Mouse (Mus musculus) layer of hippocampus, adult 8-10 months (tissue): Measurements from ENCODE around the gene Btbd9. TPM values are rescaled to one million over a fixed set of nuclear protein-coding genes. Genes with fewer than 3 reads are reported as not detected.

Experiments used
- DNase-seq, 2 experiments: peaks; one replicate each; pipeline ENCODE4 v3.0.0; 2022; ENCODE audit warnings: low spot score in 2 of 2
- total RNA-seq, 4 experiments: library from RNA; stranded (reverse); gene quantifications; 2 replicates each; pipeline ENCODE4 v1.2.4; 2022

Btbd9 gene
- total RNA-seq, 4 experiments from 2014 or later = 133 to 171 (median 150) TPM

DNA sequence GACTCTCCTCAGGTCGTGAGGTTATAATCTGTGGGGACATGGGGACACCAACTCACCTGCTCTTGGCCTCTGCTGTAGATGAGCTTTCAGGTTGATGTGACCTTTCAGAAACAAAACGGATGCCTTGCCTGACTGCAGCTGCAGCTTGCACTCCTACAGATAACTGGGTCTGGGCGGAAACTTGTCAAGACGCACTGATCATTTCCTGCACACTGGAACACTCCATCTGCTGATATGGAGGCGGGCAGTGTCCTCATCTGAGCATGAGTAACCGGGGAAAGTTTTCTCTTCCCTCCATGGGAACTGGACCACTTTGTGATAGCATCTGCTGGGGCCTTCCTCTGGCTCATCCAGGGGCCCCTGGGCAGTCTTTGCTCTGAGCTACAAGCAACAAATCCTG lies 361.9 kb downstream of the Btbd9 start:
- peak; percentile 78 for DNase-seq

DNA sequence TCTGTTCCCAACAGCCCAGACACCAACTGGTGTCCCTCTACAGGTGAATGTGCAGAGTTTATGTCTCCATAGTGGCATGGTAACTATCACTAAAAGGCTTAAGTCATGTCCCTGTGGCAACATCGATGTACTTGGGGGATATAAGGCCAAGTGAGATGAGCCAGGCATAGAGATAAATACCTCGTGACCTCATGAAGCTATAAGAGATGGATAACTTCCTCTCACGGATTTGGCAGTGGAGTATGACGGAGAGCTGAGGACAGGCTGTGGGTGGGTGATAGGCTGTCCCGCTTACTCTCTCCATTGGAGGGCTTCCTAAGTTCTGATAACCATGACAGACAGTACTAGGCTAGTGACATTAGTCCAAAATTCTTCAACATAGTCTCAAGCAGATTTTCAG lies 362.9 kb downstream of the Btbd9 start:
- DNase-seq = no peak

DNA sequence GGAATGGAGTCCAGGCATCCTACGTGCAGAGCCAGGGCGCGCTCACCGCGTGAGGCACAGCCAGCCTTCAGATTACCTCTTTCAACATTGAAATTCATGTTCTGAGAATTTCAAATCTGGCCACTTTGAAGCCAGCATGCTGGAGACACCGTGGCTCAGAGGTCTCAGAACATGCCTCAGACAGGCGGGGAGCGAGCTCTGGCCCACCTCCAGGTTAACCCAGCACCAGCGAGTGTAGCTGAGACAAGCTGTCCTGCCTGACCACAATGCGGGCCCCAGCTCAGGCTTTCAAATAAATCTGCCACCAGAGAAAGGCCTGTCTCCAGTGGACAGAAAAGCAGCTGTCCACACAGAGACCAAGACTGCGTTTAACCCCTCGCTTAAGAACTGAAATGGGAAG lies 363.6 kb downstream of the Btbd9 start:
- no peak for DNase-seq

DNA sequence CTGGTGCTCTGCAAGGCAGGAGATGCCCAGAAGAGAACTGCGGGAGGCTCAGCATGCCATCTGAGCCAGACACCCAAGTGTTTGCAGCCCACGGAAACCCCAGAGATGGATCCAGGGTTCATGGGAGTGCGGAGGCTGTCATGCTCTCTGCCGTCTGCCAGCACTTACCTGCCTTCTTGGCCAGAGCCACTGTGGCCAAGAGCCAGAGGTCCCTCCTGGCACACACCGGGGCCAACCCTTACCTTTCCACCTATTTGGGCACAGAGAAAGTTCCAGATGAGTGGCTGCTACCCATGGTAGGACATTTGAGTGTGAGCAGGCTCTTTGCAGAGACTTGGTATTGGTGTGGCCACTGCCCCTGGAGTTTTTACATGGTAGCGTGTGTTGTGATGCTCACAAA lies 365.4 kb downstream of the Btbd9 start:
- no peak for DNase-seq

DNA sequence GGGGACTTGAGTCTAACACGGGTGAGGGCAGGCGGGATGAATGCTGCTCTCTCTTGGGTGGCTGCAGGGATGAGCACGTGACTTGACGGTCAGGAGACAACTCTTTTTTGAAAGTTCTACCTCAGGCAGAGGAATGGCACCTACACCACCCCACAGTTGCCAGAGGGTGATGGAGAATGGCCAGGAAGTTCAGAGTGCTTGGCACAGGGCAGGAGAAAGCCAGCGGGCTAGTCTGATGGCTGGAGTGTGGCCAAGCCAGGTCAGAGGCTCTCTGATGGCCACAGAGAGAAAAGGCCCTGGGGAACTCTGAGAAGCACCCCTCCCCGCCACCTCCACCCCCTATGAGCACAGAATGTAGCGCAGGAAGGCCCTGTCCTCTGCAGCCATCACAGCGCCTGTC lies 366.0 kb downstream of the Btbd9 start:
- no peak for DNase-seq

DNA sequence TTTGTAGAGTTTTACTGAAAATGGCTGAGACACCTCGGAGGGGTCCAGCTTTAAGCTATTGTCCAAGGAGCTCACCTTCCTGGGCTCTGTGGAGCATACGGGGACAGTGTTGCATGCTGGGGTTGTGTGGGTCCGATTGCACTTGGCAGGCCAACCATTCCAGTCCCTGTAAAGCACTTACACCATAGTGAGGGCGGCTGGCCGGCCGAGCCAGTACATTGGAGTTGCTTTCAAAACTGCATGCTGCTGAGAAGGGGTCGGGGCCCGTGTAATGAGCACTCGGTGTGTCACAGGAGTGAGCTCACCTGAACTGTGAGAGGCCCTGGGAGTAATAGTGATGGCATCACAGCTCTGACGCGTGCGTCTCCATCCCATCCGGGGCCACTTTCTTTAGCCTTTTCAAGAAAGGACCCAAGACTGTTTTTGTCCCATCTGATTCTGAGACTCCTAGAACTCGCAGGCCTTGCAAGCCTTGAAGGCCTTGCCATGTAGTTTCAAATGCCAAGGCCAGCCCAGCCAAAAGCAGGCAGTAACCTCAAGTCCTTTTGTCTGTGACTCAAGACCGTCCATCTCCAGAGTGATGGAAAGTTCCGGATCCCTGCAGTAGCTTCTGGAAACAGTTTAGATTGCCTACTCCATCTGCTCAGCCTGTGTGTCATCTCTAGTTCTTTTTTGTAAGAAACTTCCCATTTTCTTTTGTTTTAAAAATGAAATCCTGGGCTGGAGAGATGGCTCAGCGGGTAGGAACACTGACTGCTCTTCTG lies 371.0 kb downstream of the Btbd9 start:
- DNase-seq = no peak

DNA sequence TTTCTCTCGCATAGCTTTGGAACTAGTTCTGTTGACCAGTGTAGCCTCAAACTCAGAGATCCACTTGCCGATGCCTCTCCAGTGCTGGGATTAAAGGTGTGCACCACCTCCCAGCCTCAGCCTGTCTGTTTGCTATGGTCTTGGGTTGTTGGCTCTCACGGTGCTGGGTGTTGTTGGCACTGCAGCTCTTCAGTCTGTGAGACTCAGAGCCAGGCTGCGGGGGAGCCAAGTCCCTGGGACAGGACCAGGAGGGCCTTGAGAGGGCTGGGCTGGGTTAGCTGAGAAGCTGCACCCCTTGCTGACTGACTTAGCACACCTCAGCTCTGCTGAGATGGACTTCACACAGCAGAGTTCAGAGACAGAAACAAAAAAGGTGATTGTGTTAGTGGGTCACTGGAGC lies 376.0 kb downstream of the Btbd9 start:
- DNase-seq = no peak

DNA sequence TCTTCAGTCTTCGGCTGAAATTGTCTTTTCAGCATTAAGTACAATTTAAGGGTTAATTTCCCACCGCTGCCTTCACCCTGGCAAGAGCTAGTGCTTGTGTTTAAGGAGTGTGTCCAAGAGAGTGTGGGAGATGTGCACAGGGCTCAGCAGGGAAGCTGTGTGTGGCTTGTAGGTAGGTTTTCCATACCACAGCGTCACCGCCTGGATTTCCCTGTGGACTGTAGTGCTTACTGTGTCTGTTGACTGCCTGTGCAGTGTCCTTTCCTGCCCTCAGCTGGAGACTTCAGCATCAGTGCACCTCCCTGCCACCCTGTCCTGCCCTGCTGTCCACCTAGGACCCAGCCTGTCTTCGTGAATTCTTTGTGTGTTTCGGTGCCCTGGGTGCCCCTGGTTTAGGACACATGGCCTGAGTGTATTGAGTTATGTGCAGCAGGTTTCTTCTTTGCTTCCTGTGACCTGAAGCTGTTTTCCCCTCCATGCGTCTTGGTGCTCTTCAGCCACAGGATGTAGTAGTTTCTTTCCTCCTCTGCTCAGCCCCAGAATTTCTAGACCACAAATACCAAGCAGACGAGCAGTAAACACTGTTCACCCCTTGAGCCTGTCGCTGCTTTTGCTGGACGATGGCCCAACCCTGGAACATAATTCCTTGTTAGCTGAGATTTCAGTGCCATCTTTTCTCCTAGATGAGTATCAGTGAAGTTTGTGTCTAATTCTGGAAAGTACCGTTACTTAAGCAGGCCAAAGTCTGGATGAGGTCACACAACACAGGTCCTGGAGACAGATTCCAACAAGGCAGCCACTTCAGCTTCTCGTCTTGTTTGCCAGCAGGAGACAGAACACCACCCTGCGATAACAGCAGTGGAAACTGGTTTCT lies 376.7 kb downstream of the Btbd9 start:
- DNase-seq = no peak

DNA sequence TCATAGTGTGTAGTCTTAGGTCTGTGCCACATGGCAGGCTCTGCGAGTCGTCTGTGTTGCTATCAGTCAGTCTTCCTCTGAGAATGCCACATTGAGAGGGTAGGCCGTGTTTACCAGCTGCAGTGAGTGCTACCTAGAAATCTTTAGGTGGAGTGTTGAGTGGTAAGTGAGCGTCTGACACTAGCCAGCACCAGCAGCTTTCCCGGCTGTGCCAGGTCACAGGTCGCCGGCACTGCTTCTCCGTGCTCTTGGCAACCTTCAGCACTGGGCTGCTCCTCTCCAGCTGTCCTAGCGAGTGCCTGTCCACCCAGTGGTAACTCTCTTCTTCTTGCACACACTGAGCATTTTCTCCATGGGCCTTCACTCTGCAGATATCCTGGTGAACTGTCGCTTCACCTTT lies 377.9 kb downstream of the Btbd9 start:
- no peak for DNase-seq

DNA sequence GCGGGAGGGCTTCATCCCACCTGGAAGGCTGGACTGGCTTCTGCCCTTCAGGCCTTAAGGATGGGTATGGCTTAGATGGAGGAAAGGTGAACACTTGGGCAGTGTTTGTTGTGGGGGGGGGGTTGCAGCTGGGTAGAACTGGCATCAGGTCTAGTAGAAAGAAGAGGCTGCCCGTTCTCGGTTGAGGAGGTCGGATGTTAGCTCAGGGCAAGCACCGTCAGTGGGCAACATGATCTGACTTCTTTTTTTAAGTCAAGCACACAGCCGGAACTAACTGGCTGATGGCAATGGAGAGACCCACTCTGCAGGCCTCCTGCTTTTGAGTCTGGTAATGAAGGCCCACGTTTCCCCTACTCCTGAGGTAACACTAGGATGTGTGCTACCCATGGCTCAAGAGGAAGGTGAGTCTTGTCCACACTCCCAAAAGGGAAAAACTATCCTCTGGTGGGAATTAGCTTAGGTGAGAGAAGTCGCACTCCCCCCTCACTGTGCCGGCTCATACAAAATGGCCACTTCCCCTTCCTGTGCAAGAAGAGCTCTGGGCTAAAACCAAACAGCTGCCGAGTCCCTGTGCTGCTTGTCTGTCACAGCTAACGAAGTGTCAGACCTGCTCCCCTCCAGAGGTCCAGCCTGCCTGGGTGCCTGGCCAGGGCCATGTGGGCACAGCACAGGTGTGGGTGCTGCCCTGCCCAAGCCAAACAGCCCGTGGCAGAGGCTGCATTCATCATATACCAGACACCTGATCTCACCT lies 378.8 kb downstream of the Btbd9 start:
- peak in 1 of 2 experiments; percentile 2 for DNase-seq

DNA sequence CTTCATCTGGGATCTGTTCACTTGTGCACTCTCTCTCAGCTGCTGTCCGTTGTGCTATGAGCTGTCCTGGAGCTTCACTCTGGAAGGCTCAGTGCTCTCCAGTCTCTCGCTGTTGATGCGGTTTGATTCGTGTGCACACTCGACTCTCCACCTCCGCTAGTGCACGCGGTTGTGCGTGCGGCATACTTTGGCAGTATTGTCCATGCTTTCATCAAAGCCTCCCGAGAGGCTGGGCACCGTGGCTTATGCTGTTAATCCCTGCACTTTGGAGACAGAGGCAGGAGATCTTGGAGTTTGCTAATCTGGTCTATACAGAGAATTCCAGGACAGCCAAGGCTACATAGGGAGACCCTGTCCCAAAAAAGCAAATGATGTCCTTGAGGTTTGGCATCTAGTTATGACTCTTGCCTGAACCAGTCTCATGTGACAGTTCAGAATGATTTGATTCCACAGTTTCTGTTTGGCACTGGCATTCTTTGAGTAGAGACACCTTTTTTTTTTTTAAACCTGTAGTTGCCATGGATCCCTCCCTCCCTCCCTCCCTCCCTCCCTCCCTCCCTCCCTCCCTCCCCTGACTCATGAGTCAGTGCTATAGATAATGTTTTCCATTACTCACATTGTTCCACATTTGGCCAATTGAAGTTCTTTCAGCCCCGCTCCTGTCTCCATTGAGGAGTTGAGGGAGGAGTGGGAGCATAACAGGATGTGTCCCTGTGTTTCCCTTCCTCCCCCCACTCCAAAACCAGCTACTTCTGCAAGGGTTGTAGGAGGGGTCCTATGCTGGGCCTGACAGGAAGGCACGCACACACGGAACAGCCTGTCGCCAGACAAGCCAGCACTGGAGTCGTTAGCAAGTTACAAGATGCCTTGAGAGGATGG lies 379.6 kb downstream of the Btbd9 start:
- DNase-seq = peak in 1 of 2 experiments; percentile 18

DNA sequence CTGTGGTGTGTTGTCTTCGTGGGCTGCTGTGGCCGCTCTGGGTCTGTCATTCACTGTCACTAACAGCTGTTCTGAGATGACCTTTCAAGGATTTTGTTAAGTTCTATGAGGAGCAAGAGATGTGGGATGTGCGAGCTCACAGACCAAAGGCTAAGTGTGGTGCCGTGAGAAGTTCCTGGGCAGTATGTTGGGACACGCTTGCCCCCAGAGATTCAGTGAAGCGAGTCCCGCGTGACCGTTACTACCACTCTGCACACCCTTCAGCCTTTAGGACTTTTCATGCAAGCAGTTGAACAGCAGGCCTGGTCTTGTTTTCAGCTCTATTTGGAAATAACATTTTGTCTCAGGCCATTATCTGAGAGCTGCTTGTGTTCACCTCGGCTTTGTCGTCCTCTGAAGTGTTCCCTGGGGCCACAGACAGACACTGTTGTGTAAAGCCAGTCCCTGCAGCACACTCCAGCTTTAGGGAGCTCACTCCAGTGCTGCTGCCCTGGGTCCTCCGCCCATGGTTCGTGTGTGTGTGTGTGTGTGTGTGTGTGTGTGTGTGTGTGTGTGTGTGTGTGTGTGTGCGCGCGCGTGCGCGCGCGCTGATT lies 380.6 kb downstream of the Btbd9 start:
- peak in 1 of 2 experiments; percentile 7 for DNase-seq

DNA sequence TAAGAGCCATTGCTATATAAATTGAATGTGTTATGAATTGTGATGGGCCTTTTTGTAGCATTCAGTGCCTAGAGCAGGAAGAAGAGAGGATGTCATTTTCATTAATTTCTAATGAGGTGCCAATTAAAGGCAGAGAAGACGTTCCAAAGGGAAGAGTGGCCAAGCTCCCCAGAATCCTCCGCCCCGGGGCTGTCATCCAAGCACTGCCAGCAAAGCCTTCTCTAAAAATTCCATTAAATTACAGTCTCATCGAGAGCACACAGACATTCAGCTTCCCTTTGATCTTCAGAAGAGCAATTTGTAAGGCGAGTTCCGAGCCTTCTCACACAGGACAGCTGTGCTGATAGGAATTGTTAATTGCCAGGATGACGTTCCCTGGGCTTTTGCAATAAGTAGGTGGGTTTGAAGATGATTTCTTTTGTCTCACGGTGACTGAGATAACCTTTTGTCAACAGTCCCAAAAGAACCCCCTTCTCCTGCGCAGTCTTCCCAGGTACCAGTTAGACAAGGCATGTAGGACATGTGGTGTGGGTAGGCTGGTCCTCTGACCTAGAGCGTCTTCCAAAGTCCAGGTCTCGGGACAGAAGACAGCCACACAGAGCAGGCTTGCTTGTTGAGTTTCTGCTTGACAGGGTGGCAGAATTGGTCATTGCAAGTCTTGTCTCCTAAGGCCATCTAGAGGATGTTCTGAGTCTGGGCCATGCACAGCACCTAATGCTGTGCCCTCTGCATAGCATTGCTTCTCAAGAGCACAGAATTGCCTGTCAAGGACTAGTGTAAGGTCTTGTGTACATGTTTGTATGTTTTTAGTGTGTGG lies 381.5 kb downstream of the Btbd9 start:
- peak; percentile 11 to 23 for DNase-seq

DNA sequence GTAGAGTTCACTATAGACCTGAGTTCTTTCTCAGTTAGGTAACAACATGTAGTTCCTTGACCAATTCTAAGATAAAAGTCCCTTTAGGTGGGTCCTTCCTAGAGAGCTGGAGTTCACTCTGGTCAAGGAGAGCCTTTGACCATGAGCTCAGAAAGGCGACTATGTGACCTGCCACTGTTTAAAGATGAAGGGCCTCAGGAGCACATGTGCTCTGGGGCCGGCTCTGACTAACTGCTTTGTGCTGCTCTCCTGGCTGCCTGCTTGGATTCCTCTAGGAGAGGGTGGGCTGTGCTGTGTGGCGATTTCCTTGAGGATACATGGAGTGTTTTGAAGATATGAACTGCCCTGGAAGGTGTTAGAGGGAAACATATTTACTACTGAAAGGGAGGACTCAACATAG lies 382.2 kb downstream of the Btbd9 start:
- DNase-seq = peak; percentile 6 to 8

DNA sequence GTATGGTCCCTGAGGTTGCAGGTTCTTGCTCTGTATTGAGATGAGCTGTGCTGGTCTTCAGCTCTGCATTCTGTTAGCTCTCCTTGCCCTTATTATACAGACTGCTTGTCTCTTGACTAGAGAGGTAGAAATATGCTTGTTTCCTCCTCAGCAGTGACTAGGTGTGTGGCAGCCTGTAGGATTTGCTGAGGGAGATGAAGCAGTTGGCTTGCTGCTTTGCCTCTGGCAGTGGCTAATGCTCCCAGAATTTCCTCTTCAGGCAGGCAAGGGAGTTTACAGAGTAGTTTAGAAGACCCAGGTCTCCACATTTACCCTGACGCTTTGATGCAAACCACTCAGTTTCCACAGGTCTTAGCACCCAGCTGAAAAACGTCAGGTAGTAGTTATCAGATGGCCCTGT lies 382.7 kb downstream of the Btbd9 start:
- DNase-seq = peak in 1 of 2 experiments; percentile 3

DNA sequence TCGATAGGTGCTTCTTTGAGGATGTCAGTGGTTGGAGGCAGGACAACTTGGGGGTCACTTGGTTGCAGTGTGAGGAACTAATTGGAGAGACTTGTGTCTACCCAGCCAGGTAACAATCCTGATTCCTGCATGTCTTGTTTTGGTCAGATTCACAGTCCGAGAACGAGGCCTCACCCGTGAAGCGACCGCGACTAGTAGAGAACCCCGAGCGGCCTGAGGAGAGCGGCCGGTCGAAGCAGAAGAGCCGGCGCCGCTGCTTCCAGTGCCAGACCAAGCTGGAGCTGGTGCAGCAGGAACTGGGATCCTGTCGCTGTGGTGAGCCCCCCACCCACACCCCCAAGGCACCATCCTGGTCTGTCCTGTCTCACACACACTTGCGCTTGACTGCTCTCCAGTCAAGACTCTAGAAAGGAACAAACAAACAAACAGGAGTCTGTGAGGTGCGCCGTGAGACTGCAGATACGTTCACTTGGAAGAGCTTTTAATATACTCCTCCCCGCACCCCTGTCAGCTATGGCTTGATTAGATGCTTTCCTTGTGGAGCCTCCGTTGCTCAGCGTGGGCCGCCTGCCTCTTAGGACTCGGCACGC lies 383.8 kb downstream of the Btbd9 start:
- peak; percentile 8 to 19 for DNase-seq

DNA sequence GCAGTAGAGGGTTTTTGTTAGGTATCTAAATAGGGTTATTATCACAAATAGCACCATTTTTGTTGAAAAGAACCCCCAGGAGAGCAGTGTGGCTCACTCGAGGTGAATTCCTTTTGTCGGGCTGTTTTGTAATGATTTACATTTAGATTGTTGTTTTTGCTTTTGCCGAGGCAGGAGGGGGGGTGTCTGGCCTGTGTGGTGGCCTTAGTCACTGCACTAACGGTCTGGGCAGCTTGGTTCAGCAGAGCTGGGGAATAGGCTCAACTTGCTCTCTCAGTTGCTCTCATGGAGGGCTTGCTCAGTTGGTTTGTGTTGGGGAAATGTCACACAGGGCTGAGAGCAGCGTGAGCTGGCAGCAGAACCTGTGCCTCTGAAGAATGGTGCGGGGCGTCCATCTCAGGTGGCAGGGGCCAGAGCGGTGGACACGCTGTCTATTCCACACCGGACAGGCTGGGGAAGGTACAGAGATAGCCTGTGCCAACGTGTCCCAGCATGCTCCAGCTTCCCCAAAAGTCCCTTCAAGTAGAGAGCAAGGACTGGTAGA lies 385.1 kb downstream of the Btbd9 start:
- no peak for DNase-seq

DNA sequence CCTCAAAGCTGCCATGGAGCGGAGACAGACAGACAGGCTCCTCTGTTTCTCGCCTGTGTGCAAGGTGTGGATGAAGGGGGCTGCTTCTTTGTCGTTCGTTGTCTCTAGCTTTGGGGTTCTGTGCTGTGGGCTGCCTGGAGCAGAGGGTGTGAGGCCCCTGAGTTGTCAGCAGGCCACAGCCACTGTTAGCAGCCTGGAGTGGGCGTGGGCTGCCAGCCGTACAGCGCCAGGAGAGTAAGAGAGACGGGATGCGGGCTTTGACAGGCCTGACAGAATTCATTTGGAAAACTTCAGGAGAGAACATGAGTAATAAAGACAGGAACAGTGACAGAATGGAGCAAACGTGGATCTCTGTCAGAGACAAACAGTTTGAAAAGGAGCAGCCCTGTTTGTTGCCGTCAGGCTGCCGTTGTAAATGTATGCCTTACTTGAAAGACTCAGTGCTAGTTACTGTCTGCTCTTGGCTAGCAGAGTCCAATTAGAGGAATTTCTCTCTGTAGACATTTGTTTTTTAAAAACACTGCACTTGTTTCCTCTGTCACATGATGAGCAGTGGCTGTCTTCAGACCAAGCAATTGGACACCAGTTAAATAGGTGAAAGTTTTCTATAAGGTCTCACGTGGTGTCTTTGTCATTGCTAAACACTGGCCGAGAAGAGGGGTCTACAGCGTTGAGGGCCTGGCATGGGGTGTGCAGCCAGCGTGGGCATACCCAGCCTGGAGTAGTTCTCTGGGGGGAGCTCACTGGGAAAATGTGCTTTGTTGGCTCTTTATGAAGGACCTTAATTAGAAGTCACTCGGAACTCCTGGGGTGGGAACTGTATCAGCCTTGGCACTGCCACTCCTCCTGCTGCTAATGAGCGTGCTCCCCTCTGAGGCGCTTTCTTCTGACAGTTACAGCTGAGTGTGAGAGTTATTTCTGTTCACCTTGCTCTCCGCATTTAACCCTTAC lies 388.0 kb downstream of the Btbd9 start:
- DNase-seq = peak in 1 of 2 experiments; percentile 48
